Mouse (Mus musculus) forebrain, embryonic 11.5 days (tissue): ENCODE results near the gene Nrxn3. TPM values are rescaled to one million over a fixed set of nuclear protein-coding genes. Genes with fewer than 3 reads are reported as not detected.

Experiments
- ATAC-seq: fragments of 200-750 bp; cut with Nextera tagmentation; replicated peaks from 2 replicates; pipeline ENCODE4 v1.8.0; 2017; ENCODE audit warnings: moderate TSS enrichment; ENCODE audit not compliant: low FRiP score
- DNase-seq: peaks from one replicate; pipeline ENCODE4 v3.0.0-alpha.2; 2017; ENCODE audit warnings: low spot score
- H3K27ac ChIP-seq: fragments of 300-500 bp; sonication (generic); 2 replicates; pipeline ENCODE4 v1.5.1; 2014; ENCODE audit warnings: low read depth, low read length
- H3K27me3 ChIP-seq: fragments of 300-500 bp; sonication (generic); 2 replicates; pipeline ENCODE4 v1.6.1; 2014; ENCODE audit warnings: mild to moderate bottlenecking, low read length, mixed read lengths; ENCODE audit not compliant: control insufficient read depth, insufficient read depth
- H3K36me3 ChIP-seq: fragments of 300-500 bp; sonication (generic); 2 replicates; pipeline ENCODE4 v1.6.1; 2014; ENCODE audit warnings: mild to moderate bottlenecking, low read length, moderate library complexity, mixed read lengths; ENCODE audit not compliant: control insufficient read depth, insufficient read depth
- H3K4me1 ChIP-seq: fragments of 300-500 bp; sonication (generic); replicated peaks from 2 replicates; pipeline ENCODE4 v1.6.1; 2014; ENCODE audit warnings: low read length, mixed read lengths; ENCODE audit not compliant: control insufficient read depth, insufficient read depth
- H3K4me2 ChIP-seq: fragments of 300-500 bp; sonication (generic); 2 replicates; pipeline ENCODE4 v1.6.1; 2014; ENCODE audit warnings: low read depth, mild to moderate bottlenecking, low read length, moderate library complexity, mixed read lengths; ENCODE audit not compliant: severe bottlenecking
- H3K4me3 ChIP-seq: fragments of 300-500 bp; sonication (generic); 2 replicates; pipeline ENCODE4 v1.5.1; 2014; ENCODE audit warnings: low read depth, low read length
- H3K9ac ChIP-seq: fragments of 300-500 bp; sonication (generic); 2 replicates; pipeline ENCODE4 v1.6.1; 2014; ENCODE audit warnings: low read length
- H3K9me3 ChIP-seq: fragments of 300-500 bp; sonication (generic); 2 replicates; pipeline ENCODE4 v1.6.1; 2016; ENCODE audit warnings: low read length, mixed read lengths; ENCODE audit not compliant: control insufficient read depth
- WGBS: fragments of 180-500 bp; shearing (Covaris S2); extraction: QIAGEN DNeasy Blood & Tissue Kit; methylation state at CpG from one replicate; pipeline ENCODE4 v1.1.7; 2014; 5-methylcytosine and 5-hydroxymethylcytosine counted together
- polyA plus RNA-seq: library from polyadenylated mRNA; unstranded; fragments of >200 nt; fragmentation: Nextera tagmentation; extraction: Ambion mirVana; gene quantifications from 2 replicates; pipeline ENCODE4 v1.2.1, GENCODE M21; 2014

Gene Nrxn3
- polyA plus RNA-seq, 1 experiment from 2014 or later = 38.4 TPM

DNA sequence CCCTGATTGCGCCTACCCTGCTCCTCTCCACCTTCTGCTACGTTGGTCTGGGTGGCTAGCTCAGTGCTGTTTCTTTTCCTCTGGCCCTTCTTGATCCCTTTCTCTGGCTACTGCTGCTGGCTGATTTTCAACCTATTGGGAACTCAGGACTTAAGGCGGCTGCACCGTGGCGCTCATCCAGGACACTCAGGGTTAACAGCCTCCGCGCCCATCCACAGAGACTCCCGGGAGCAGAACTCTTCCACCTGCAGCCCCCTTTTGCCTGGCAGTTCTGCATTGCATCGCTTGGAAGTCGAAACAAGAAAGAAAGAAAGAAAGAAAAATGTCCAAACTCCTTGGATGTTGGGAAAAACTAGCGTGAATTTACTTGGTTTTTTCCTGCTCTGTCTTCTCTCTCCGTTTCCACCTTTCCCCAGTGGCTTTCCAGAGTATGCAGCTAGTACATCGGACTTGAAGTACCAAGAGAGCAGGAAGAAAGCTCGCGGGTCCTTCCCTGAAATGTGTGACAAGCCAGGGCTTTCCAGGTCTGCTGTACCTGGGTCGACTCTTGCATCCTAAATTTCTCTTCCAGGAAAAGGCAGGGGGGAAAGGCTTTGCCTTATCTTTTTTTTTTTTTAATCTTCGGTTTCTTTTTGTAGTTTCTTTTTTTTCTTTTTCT lies 1090.0 kb downstream of the Nrxn3 start:
- H3K36me3 ChIP-seq = no peaks in the 10 kb centered on the region
- peak overlapping the region; percentile 29; the same call in 1 of the 2 replicates for H3K9ac ChIP-seq
- peak overlapping the region; percentile 90 for H3K4me2 ChIP-seq
- no peak overlapping the region for H3K27ac ChIP-seq
- peak overlapping the region; percentile 44 for H3K4me3 ChIP-seq
- ATAC-seq = no peak
- H3K9me3 ChIP-seq = no peaks in the 10 kb centered on the region
- DNase-seq = no peak
- peaks cover 11% of the 10 kb centered on the region for H3K27me3 ChIP-seq
- WGBS = under 1% methylated on average over 17 of the region's 17 CpGs
- peaks cover 6% of the 10 kb centered on the region for H3K4me1 ChIP-seq

DNA sequence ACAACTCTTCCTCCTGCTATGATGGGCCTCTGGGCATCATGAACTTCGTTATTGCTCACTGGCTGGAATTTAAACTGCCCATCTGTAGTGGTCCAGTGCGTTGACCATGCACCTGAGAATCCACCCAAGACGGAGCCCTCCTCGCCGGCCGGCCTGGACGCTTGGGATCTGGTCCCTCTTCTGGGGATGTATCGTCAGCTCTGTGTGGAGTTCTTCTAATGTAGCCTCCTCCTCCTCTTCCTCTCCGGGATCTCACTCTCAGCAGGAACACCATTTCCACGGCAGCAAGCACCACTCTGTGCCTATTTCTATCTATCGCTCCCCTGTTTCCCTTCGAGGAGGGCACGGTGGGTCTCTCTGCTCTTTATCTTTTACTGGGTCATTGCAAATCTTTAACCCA lies 1090.6 kb downstream of the Nrxn3 start:
- Histone ChIP-seq H3K9ac (no peak overlapping the region), H3K9me3 (no peaks in the 10 kb centered on the region), H3K4me1 (peaks cover 6% of the 10 kb centered on the region), H3K27ac (no peak overlapping the region), H3K36me3 (no peaks in the 10 kb centered on the region), H3K4me3 (0 out of 2 replicates have a peak overlapping the region, but pooled peaks have one; percentile 9), H3K27me3 (peaks cover 11% of the 10 kb centered on the region), H3K4me2 (peak overlapping the region; percentile 90; the same call in 1 of the 2 replicates)
- 6% methylated on average over 13 of the region's 13 CpGs for WGBS
- peak; percentile 51 for DNase-seq
- no peak for ATAC-seq

DNA sequence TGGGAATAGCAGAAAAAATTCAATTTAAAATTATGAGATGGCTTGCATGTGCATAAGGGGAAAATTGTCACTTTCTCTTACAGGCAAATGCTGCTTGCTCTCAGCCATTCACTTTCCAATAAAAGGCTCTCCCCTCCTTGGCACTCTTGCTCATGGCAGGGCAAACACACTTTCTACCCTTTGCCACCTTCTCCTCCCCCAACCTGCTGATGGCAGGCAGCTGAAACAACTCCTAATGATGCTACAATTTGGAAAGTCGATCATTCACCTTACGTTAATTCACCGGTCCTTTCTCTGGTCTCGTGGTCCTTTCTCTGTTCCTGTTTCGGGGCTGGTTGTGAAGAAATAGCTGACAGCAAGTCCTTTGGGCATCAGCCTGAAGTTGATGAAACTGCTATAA lies 1091.0 kb downstream of the Nrxn3 start:
- WGBS = 69% methylated on average over 5 of the region's 5 CpGs
- ATAC-seq = no peak
- Histone ChIP-seq H3K36me3 (no peaks in the 10 kb centered on the region), H3K4me2 (no peak overlapping the region), H3K27ac (no peak overlapping the region), H3K4me1 (peaks cover 6% of the 10 kb centered on the region), H3K9me3 (no peaks in the 10 kb centered on the region), H3K4me3 (no peak overlapping the region), H3K27me3 (peaks cover 11% of the 10 kb centered on the region), H3K9ac (no peak overlapping the region)
- no peak for DNase-seq

DNA sequence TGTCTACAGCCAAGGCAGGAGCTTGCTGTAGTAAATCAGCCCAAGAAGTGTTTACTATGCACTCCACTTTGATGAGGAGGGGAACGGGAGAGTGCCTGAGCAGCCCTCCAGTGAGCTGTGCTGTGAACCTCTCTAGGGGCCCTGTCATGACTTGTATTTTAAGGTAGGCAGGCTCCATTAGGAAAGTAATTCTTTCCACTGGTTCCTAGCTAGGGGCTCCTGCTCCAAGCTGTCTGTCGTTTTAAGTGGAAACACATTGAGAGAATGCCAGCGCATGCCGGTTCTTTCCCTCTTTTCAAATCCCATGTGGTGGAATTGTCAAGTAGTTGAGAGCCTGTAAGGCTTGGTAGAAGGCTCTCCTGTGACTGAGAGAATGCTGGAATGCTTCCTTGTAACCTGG lies 1091.9 kb downstream of the Nrxn3 start:
- Histone ChIP-seq H3K36me3 (no peaks in the 10 kb centered on the region), H3K4me2 (no peak overlapping the region), H3K4me3 (no peak overlapping the region), H3K27me3 (peaks cover 11% of the 10 kb centered on the region), H3K27ac (no peak overlapping the region), H3K4me1 (peaks cover 6% of the 10 kb centered on the region), H3K9me3 (no peaks in the 10 kb centered on the region), H3K9ac (no peak overlapping the region)
- ATAC-seq (no peak), DNase-seq (no peak)
- WGBS = 49% methylated on average over 4 of the region's 4 CpGs

DNA sequence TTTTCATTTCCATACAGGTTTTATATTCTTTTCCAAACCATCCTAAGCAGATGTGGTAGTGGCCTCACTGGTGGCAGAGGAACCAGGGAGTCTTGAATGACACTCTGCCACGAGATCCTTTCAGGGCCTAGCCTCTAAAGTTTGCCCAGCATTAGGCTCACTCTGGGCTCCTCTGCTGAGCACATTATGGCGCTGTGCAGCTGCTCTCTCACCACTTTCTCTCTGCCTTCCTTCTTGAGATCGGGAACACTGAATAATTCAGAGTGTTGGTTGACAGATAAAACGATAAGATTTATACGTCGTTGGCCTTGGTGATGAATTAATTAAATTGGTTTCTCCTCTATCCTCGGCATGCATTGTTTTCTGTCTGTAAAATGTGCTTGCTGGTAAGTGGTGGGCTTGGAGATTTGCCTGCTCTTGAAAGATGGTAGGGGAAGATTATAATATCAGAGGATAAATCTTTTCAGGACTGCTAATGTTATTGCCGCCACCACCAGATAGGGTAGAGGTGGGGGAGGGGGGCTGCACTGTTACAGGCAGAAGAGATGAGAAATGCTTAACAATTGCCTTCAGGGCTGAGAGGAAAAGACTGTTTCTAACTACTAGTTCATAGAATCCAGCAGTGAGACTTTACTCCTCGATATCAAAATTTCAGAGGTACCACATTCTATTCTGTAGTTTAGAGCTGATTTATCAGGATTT lies 1094.5 kb downstream of the Nrxn3 start:
- Histone ChIP-seq H3K4me1 (no peaks in the 10 kb centered on the region; the same call in 1 of the 2 replicates), H3K4me2 (no peak overlapping the region), H3K27ac (no peak overlapping the region), H3K36me3 (no peaks in the 10 kb centered on the region), H3K27me3 (peaks cover 11% of the 10 kb centered on the region), H3K4me3 (no peak overlapping the region), H3K9me3 (no peaks in the 10 kb centered on the region), H3K9ac (no peak overlapping the region)
- no peak for ATAC-seq
- 72% methylated on average over 9 of the region's 9 CpGs for WGBS
- DNase-seq = no peak

DNA sequence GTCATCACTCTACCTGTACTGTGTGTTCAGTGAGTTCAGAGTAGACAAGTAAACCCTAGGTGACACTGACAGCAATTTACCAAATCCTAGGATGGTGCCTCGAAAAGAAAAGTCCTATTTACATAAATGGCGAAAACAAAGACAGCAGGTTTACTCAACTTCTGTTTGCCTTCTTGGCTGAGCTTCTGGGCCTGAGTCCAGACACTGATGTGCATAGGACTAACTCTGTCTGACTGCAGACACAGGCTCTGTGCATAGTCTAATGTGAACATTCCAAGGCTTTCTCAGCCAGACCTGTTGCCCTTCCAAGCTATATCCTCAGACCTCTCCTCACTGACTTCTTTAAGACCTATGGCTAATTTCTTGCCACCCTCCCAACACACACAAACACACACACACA lies 1095.5 kb downstream of the Nrxn3 start:
- H3K9me3 ChIP-seq = no peaks in the 10 kb centered on the region
- H3K4me1 ChIP-seq = no peaks in the 10 kb centered on the region; the same call in 1 of the 2 replicates
- no peaks in the 10 kb centered on the region for H3K36me3 ChIP-seq
- no peak for ATAC-seq
- 88% methylated on average over 2 of the region's 2 CpGs for WGBS
- peaks cover 8% of the 10 kb centered on the region for H3K27me3 ChIP-seq
- no peak overlapping the region for H3K4me2 ChIP-seq
- H3K4me3 ChIP-seq = no peak overlapping the region
- no peak overlapping the region for H3K27ac ChIP-seq
- DNase-seq = no peak
- H3K9ac ChIP-seq = no peak overlapping the region

DNA sequence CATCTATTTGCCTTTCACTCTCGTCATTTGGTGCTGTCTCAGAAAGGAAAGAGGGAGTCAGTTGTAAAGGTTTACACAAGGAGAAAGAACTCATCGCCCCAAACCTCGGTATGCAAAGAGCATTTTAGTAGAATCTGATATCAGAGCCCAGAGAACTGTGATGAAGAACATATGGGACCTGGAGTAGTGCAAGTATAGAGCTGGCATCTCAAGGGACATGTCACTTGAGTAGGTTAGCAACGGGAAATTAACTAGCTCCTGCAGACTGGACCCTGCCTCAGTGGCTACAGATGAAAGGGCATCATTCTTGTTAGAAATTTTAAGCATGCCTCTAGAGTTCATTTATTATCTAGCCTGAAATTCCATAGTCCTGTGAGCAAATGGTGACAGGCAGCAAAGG lies 1099.5 kb downstream of the Nrxn3 start:
- no peaks in the 10 kb centered on the region for H3K27me3 ChIP-seq
- H3K4me1 ChIP-seq = no peaks in the 10 kb centered on the region
- no peak overlapping the region for H3K27ac ChIP-seq
- H3K36me3 ChIP-seq = no peaks in the 10 kb centered on the region
- no peaks in the 10 kb centered on the region for H3K9me3 ChIP-seq
- WGBS = 61% methylated on average over 4 of the region's 4 CpGs
- ATAC-seq (no peak), DNase-seq (no peak)
- H3K4me2 ChIP-seq = no peak overlapping the region
- no peak overlapping the region for H3K9ac ChIP-seq
- H3K4me3 ChIP-seq = no peak overlapping the region

DNA sequence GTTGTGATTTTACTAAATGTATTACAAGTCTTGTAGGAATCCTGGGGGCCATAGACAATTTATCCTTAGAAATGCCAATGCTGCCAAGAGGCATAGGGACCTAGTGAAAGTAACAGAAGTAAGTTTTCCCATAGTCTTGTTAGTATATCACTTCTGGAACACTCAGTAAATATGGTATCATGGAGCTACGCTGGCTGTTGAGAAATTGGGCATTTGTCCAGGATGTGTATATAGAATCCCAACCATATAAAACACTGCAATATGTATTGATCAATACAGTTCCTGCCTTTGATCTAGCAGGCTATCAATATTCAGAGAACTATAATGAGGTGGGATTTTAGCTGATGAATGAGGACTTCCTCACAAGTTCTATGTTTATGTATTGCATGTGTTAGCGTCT lies 1107.3 kb downstream of the Nrxn3 start:
- no peak overlapping the region for H3K9ac ChIP-seq
- H3K36me3 ChIP-seq = no peaks in the 10 kb centered on the region
- no peaks in the 10 kb centered on the region for H3K9me3 ChIP-seq
- H3K27ac ChIP-seq = no peak overlapping the region
- no peaks in the 10 kb centered on the region for H3K27me3 ChIP-seq
- 87% methylated on average over 2 of the region's 2 CpGs for WGBS
- H3K4me2 ChIP-seq = no peak overlapping the region
- DNase-seq = no peak
- no peak for ATAC-seq
- H3K4me3 ChIP-seq = no peak overlapping the region
- no peaks in the 10 kb centered on the region for H3K4me1 ChIP-seq

DNA sequence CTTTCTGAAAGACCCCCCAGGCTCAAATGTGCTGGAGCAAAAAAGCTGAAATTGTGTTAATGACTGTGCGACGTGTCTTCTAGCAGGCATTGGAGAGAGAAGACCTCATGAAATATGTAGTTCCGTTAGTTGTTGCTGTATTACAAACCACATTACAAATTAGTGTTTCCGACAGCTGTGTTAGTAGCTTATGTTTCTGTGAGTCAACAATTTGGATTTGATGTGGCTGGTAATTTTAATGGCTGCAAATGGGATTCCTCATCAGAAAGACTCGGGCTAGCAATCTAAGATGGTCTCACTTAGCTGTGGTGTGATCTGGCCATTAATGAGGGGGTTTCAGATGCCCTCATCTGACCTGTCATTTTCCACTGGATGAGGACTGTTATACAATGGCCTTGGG lies 1107.7 kb downstream of the Nrxn3 start:
- Histone ChIP-seq H3K4me1 (no peaks in the 10 kb centered on the region), H3K36me3 (no peaks in the 10 kb centered on the region), H3K4me3 (no peak overlapping the region), H3K4me2 (no peak overlapping the region), H3K27ac (no peak overlapping the region), H3K9ac (no peak overlapping the region), H3K9me3 (no peaks in the 10 kb centered on the region), H3K27me3 (no peaks in the 10 kb centered on the region)
- WGBS = 83% methylated on average over 5 of the region's 5 CpGs
- ATAC-seq (no peak), DNase-seq (no peak)
